ENCODE assay signal across 23 mouse cellular contexts in the genomic region with DNA sequence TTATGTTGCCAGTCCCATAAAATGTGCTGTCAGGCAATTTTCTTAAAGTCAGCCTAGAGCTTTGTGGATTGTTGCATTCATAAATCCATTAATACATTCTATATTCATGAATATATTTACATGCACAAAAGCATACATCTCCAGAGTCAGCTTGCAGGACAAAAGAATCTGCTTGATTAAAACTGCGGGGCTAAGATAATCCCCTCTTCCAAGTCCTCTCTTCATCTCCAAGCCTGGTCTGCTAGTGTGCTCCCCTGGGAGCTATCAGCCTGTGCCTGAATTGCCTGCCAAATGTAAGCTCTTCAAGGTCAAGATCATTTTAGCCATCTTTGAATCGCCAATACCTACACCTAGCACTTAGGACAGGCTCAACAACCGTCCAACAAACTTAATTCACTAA.
"Had no signal": no experiment of that assay in that cellular context is flagged by ENCODE, and none has a peak within 500 bp of the region (broad histone marks: within the 10 kb centered on the region; RNA-seq: fewer than 3 reads in every experiment).

No protein-coding gene starts in this region.

- H3K4me3 ChIP-seq: gastrocnemius, adult 2 months; heart, embryonic 10.5 days; heart, embryonic 12.5 days; hindbrain, embryonic 10.5 days; intestine, embryonic 15.5 days; layer of hippocampus, adult 2 months; left cerebral cortex, adult 2 months; limb, embryonic 10.5 days; limb, embryonic 12.5 days had no signal

- H3K4me1 ChIP-seq: heart, embryonic 10.5 days; heart, embryonic 12.5 days; hindbrain, embryonic 10.5 days; intestine, embryonic 15.5 days; limb, embryonic 10.5 days; limb, embryonic 12.5 days had no signal

- H3K36me3 ChIP-seq: heart, embryonic 10.5 days; heart, embryonic 12.5 days; hindbrain, embryonic 10.5 days; intestine, embryonic 15.5 days; limb, embryonic 10.5 days; limb, embryonic 12.5 days had no signal

- DNase-seq: gastrocnemius, adult 2 months; gastrocnemius, postnatal 10 days; gastrocnemius, postnatal 25 days; heart, adult 18-20 months; heart, postnatal 10 days; heart, postnatal 4 days; kidney, adult 18-20 months; kidney, adult 8-10 months; kidney, postnatal 10 days; kidney, postnatal 25 days; kidney, postnatal 4 days had no signal

- H3K9me3 ChIP-seq: intestine, embryonic 15.5 days; limb, embryonic 10.5 days had no signal

- ATAC-seq: hindbrain, embryonic 16.5 days; inflammation-experienced regulatory T-cells, adult 6 months; intestine, embryonic 15.5 days; intestine, postnatal 0 days had no signal

- H3K27ac ChIP-seq: gastrocnemius, adult 2 months; heart, embryonic 10.5 days; hindbrain, embryonic 10.5 days; hindbrain, embryonic 14.5 days; intestine, embryonic 15.5 days; layer of hippocampus, adult 2 months; left cerebral cortex, adult 2 months; limb, embryonic 10.5 days; limb, embryonic 12.5 days had no signal

- H3K27me3 ChIP-seq: heart, embryonic 12.5 days; intestine, embryonic 15.5 days; limb, embryonic 12.5 days had no signal

- H3K9ac ChIP-seq: heart, embryonic 12.5 days; hindbrain, embryonic 14.5 days; intestine, embryonic 15.5 days; limb, embryonic 12.5 days had no signal

- H3K4me2 ChIP-seq: heart, embryonic 12.5 days; hindbrain, embryonic 14.5 days; intestine, embryonic 15.5 days; limb, embryonic 12.5 days had no signal
